Mouse (Mus musculus) c-Kit-positive CD71-positive TER-119-negative erythroid progenitor cells, embryonic 14.5 days (primary cell): ENCODE measurements at regions not wholly inside any gene's neighbourhood (a gene's known extent, or its start where the extent isn't known, plus 50 kb on each side); places are given as distances from the start of the nearest gene placed in this dataset.

ENCODE experiments used
- DNase-seq: peaks from one replicate; pipeline ENCODE4 v3.0.0-alpha.2; 2013; ENCODE audit warnings: low read depth

DNA sequence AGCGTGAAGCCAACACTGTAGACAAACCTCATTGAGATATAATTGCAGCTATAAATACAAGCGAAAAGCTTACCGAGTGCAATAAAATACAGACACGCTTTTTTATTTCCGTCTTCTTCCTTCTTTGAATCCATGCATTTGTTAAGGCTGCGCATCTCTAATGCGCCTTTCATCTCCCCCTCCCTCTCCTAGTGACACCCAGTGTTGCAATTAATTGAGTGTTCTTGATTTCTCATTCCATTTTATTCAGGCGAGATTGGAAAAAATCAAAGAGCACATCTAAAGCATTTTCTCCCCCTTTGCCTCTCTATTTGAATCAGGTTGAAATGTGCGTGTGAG, 293.2 kb upstream of the Tle4 start:
- DNase-seq: no peak

GRCm38 (mm10) chr19:14890241-14891089, 292.6 kb upstream of the Tle4 start:
- DNase-seq: no peak

DNA sequence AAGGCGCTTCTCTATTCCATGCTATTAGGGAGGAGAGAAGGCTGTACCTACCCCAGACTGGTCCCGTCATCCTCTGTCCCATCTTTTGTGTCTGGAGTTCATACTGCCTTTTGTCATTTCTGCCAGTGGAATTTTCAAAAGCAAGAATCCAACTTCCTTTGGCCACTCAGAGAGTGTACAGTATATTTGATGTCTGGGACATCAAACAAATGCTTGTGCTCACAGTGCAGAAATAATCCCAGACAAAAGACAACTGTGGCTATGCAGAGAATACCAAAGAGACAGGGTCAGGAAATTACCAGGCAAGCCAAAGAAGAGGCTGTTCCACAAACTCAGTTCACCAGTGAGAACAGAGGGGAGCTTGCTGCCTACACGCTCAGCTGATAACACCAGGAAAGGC, 291.9 kb upstream of the Tle4 start:
- DNase-seq: no peak

DNA sequence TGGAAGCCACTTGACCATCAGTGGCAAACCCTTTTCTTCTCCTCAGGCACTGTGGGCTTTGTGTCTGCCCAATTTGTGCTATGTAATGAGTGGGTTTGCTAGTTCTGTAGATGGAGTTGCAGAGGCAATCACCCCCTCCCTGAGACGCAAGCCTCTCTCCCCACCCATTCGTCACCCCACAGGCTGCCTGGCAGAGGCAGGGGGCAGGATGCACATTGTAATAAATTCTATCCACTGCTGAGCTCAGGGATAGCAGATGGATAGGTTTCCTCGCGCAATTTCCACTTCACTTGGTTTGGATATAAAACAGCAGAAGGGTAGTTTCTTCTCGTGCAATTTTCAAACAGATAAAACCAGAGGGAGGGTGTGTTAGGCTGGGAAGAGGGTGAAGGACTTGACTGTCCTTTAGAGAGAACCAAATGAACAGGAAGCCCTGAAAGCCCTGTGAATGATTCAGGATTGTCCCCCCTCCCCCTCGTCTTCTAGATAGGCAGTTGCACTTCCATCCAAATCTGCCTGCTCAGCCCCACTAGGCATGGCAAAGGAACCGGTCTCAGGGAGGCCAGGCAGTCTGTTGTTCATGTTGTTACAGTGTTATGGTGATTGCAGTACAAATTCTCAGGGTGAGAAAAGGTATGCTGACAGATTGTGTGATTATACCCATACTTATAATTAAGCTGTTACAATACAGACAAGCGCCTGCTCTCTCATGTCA, 286.0 kb upstream of the Tle4 start:
- DNase-seq: no peak

DNA sequence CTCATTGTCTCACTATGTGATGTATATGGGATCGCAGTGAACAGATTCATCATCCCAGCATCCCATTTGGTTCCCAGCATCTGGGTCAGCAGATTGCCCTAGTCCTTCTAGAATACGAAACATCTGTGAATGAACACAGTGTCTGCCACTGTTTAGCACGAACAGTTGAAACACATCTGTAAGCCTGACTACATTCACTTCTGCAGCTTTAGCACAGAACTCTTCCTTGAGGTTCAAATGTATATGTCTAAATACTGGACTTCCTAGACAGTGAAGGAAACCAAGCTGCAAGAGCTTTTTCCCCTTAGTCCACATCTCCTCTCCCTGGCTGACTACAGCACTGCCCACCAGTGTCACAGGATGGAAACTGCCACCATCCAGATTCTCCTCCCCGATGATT, 283.0 kb upstream of the Tle4 start:
- no peak for DNase-seq

DNA sequence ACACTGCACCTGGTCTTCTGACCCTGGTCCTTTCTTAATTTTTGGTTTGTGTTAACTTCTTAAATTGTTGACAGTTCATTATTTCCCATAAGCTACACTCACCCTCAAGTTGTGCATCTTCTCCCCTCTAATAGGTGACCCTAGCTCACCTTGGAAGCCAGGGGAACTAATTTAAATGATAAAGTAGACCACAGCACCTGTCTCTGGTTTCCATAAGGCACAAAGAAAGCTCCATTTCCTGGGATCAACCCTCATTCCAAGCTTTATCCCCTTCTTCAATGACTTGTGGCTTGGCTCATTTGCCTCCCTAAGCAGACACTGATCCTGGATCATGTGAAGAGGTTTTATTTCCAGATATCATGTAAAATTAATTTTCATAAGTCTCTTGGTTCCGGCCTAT, 276.1 kb upstream of the Tle4 start:
- no peak for DNase-seq

DNA sequence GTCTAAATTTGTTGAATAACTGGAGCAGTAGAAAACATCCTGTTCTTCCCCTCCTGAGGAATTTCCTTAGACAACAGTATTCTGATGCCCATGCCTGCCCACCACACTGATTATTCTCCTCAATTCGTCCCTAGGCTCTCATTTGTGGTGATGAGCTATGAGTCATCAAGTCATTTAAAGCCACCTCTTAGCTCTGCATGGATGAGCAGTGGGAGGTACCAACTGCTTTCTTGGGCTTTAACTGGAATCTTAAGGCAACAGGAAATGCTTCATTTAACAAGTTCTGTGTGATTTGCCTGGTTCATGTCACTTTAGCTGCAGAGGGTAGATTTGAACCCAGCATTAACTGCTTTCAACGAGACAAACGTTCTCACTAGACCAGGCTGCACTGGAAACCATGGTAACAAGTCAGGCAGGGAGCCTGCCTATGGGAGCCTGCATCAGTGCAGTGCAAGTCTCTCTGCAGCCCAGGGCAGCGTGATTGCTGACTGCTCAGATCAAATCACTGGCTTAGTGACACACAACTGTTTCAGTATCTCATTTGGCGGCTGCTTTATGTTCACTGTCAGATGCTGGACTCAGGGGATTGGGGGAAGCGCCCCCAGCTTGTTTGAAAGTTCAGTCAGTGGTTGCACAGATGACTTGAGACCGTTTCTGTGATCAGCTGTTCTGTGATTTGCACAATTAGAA, 273.5 kb upstream of the Tle4 start:
- DNase-seq: no peak

GRCm38 (mm10) chr19:14862654-14863468, 265.0 kb upstream of the Tle4 start:
- DNase-seq: no peak

DNA sequence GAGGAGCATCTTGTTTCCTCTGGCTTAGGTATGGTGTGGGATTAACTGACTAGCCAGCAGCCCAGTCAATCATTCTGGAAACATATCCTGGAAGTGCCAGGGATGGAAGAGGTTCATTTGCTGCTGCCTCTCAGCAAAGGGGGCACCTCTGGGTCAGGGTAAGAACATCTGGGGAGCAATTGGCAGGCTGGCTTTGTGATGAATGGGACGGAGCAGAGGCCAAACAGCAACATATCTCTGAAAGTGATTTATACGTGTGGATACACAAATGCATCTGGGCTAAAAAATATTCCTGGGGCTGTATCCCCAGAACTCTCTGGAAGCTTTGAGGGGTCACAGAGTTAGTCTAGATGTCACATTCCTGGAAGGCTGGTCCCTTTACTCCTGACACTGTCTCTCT, 257.2 kb upstream of the Tle4 start:
- DNase-seq: no peak

DNA sequence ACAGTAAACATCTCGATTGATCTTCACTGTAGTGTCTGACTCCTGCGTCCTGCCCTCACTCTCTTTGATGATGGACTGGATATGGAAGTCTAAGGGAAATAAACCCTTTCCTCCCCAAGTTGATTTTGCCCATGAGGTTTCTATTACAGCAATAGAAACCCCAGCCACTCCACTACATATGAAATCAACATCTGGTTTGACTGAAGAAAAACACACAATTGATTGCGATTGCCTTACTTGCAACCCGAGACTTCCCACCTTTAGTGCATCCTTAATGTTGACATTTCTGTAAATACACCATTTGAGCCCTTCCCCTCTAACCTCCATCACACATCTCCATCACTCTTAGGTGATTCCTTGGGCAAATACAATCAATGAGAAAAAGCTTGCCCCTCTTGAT, 255.6 kb upstream of the Tle4 start:
- DNase-seq: no peak

DNA sequence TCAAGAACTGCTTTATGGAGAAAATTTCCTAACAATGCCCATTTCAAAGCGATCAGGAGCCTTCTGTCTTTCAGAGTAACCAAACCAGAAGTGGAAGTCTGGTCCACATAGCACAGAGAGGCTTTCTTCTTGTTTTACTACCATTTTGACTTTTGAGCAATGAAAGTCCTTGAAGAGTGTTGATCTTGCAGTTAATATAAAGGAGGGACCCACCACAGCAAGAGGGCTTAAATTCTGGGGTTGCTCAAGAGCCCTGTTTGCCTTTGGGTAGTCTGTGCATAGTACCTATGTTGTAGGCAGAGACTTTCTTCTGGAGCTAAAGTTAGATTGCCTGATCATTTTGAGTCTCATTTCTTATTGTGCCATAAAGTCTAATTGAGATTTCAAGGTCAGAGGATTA, 251.7 kb upstream of the Tle4 start:
- DNase-seq: no peak

DNA sequence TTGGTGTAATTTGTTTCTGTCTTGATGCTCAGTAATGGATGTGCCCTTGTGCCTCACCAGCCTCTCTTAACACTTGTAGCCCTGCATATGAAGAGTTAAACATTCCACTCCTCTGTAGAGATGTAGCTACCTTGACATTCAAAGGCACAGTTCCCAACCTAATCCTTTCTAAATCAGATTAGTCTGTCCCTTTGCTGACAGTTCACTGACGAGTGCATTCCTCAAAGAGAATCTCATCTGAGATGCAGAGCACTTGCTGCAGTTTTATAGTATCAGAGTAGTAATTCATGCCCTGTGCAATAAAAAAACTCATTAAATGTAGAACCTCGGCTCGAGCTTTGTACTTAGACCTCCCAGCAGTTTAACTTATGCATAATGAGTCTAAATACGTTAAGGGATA, 249.3 kb upstream of the Tle4 start:
- DNase-seq: no peak

- no peak for DNase-seq
Observed at GRCm38 (mm10) chr19:14835629-14836028, 237.8 kb upstream of the Tle4 start.

- DNase-seq: no peak
Observed at GRCm38 (mm10) chr19:14816354-14816753, 218.5 kb upstream of the Tle4 start.

GRCm38 (mm10) chr19:14806787-14807186, 208.9 kb upstream of the Tle4 start:
- DNase-seq: no peak

- DNase-seq: no peak
Observed at GRCm38 (mm10) chr19:14802909-14803650, 205.2 kb upstream of the Tle4 start.

DNA sequence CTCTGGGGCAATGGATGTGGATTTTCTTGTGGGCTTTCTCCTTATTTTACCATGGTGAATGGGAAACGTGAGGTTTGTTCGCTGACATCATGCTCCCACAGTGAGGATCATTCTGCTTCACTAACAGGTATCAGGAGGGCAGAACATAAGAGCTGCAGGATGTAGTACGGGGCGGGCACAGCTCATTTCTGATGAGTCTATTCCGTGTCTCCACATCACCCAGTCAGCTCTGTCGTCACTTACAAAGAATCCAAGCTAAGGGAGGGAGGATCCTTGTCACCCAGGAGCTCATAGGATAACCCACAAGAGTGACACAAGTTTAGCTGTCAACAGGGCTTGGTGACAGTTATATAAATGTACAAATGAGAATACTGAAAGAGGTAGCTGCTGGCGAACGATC, 203.8 kb upstream of the Tle4 start:
- DNase-seq: no peak

DNA sequence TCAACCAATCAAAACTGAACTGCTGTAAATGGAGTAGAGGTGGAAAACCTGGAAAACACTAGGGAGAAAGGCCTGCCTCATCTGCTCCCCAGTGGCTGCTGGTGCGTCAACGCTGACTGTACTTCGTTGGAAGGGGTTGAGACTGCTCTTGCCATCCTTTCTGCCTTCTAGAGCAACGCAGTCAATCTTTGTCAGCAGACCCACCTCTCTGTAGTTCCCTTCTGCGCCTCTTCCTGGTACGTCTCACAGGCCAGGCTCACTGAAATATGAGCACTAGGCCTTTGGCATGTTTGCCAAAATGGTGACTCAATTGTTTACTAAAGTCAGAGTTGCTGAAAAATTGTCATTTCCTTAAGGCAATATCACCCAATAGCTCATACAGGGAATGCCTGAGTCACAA, 201.2 kb upstream of the Tle4 start:
- no peak for DNase-seq

DNA sequence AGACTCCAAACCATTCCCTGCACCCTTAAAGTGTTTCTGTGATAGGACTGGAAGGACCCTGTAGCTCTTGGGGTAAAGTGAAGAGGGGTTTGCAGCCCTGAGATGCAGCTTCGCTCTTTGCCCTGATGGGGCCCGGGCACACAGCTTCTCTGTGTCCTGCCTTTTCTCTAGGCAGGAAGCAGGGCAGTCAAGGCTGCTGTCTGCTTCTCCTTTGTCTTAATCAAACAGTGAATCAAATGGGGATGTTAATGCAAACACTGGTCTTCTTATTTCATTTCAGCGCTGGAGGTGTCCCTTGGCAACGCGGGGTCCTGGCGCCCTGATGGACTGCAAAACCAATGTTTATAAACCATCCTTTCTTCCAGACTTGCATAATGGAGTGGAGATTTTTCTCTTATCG, 200.6 kb upstream of the Tle4 start:
- no peak for DNase-seq

DNA sequence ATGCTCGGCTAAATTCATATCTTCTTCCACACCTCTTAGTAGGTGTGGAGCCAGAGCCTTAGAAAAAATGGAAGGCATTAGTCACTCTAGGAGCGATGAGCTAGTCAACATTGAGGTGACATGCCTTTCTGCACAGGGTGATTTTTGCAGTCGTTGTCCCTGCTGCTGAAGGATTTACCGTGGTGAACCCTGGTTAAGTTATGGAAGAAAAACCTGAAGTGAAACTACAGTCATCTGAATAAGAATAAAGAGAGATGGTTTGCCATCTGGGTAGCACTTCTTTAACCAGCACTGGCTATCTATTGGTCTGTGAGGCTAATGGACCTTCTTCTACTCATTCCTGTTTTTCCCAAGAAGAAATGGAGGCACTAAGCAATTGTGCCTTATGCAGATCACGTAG, 198.1 kb upstream of the Tle4 start:
- DNase-seq: no peak

DNA sequence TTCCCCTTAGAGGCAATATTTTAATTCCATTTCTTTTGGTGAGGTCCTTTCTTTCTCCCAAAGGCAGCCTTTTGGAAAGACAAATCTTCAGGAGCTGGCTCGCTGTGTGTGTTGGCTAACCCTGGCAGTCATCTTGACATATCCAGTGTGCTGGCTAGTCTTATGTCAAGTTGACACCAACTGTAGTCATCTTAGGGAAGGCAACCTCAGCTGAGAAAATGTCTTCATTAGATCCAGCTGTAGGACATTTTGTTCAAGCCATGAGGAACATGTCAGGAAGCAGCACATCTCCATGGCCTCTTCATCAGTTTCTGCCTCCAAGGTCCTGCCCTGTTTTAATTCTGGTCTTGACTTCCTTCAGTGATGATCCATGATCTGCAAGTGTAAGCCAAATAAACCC, 192.1 kb upstream of the Tle4 start:
- no peak for DNase-seq

DNA sequence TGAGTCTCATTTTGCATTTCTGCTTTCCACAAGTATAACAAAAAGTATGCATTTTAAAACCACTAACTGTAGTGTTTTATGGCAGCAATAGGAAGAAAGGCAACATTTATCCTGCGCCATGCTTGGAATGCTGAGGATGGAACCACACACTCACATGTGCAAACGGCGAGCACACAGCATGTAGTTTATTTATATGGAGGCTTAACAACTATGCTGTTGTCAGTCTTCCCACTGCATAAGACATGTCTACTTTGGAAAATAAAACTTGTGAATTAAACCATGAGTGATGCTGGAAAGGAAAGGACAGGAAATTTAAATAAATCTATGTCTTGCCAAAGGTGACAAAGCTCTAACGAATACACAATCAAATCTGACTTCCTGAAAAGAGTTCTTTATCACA, 190.8 kb upstream of the Tle4 start:
- DNase-seq: no peak
